Mouse (Mus musculus) lung, embryonic 14.5 days (tissue): ENCODE results near the gene Gm15517. TPM values are rescaled to one million over a fixed set of nuclear protein-coding genes. Genes with fewer than 3 reads are reported as not detected.
"Not testable (repeated sequence)": the region's sequence is repeated elsewhere in the genome, so short reads cannot be mapped to it uniquely, and the experiment has no call there.

Experiments
- ATAC-seq: fragments of 200-750 bp; cut with Nextera tagmentation; 2 replicates; pipeline ENCODE4 v1.8.0; 2017; ENCODE audit warnings: mild to moderate bottlenecking, moderate TSS enrichment, moderate library complexity; ENCODE audit not compliant: insufficient read depth
- DNase-seq: peaks from one replicate; pipeline ENCODE4 v3.0.0-alpha.2; 2015
- H3K27ac ChIP-seq: fragments of 300-500 bp; sonication (generic); 2 replicates; pipeline ENCODE4 v1.5.1; 2014; ENCODE audit warnings: low read depth, mild to moderate bottlenecking, moderate library complexity
- H3K27me3 ChIP-seq: fragments of 300-500 bp; sonication (generic); 2 replicates; pipeline ENCODE4 v1.6.1; 2014; ENCODE audit warnings: low read length, control low read depth; ENCODE audit not compliant: insufficient read depth
- H3K36me3 ChIP-seq: fragments of 300-500 bp; sonication (generic); 2 replicates; pipeline ENCODE4 v1.6.1; 2014; ENCODE audit warnings: control low read depth; ENCODE audit not compliant: insufficient read depth
- H3K4me1 ChIP-seq: fragments of 300-500 bp; sonication (generic); 2 replicates; pipeline ENCODE4 v1.6.1; 2014; ENCODE audit warnings: antibody characterized with exemption, control low read depth; ENCODE audit not compliant: insufficient read depth
- H3K4me2 ChIP-seq: fragments of 300-500 bp; sonication (generic); 2 replicates; pipeline ENCODE4 v1.6.1; 2014; ENCODE audit warnings: mild to moderate bottlenecking
- H3K4me3 ChIP-seq: fragments of 300-500 bp; sonication (generic); 2 replicates; pipeline ENCODE4 v1.5.1; 2014; ENCODE audit warnings: low read depth, low read length
- H3K9ac ChIP-seq: fragments of 300-500 bp; sonication (generic); 2 replicates; pipeline ENCODE4 v1.6.1; 2014
- H3K9me3 ChIP-seq: fragments of 300-500 bp; sonication (generic); 2 replicates; pipeline ENCODE4 v1.6.1; 2016; ENCODE audit warnings: low read depth, low read length, control low read depth
- CTCF ChIP-seq: IDR thresholded peaks from 2 replicates; pipeline ENCODE4 v1.5.1; 2016; ENCODE audit warnings: antibody characterized with exemption, low read depth
- WGBS: fragments of 180-500 bp; shearing (Covaris S2); extraction: QIAGEN DNeasy Blood & Tissue Kit; methylation state at CpG from one replicate; pipeline ENCODE4 v1.1.7; 2014; 5-methylcytosine and 5-hydroxymethylcytosine counted together
- polyA plus RNA-seq: library from polyadenylated mRNA; unstranded; fragments of >200 nt; fragmentation: Nextera tagmentation; extraction: Ambion mirVana; gene quantifications from 2 replicates; pipeline ENCODE4 v1.2.1, GENCODE M21; 2014

Gm15517 gene
- polyA plus RNA-seq, 1 experiment from 2014 or later: not detected

- Histone ChIP-seq H3K9me3 (no peaks in the 10 kb centered on the region), H3K27ac (no peak overlapping the region), H3K4me3 (no peak overlapping the region), H3K27me3 (no peaks in the 10 kb centered on the region), H3K9ac (no peak overlapping the region), H3K4me1 (peaks cover 3% of the 10 kb centered on the region; the same call in 1 of the 2 replicates), H3K36me3 (no peaks in the 10 kb centered on the region), H3K4me2 (no peak overlapping the region)
- WGBS: 68% methylated on average over 2 of the region's 2 CpGs
- DNase-seq: no peak
- TF ChIP-seq CTCF: no peak
- ATAC-seq: no peak
Observed at GRCm38 (mm10) chr7:44241163-44241562, 20.1 kb upstream of the Gm15517 start.

GRCm38 (mm10) chr7:44244080-44244479 is 17.2 kb upstream of the Gm15517 start:
- no peaks in the 10 kb centered on the region for H3K27me3 ChIP-seq
- H3K9me3 ChIP-seq: no peaks in the 10 kb centered on the region
- peaks cover 13% of the 10 kb centered on the region for H3K36me3 ChIP-seq
- 61% methylated on average over 1 of the region's 1 CpGs for WGBS
- no peak overlapping the region for H3K4me2 ChIP-seq
- H3K9ac ChIP-seq: no peak overlapping the region
- ATAC-seq (no peak), DNase-seq (no peak)
- H3K27ac ChIP-seq: no peak overlapping the region
- TF ChIP-seq CTCF: no peak
- H3K4me1 ChIP-seq: peaks cover 6% of the 10 kb centered on the region; the same call in 1 of the 2 replicates
- H3K4me3 ChIP-seq: no peak overlapping the region

- peaks cover 34% of the 10 kb centered on the region for H3K36me3 ChIP-seq
- 0 out of 2 replicates have a peak, but pooled peaks have one; percentile 3 for TF ChIP-seq CTCF
- no peaks in the 10 kb centered on the region for H3K27me3 ChIP-seq
- H3K9me3 ChIP-seq: no peaks in the 10 kb centered on the region
- peak; percentile 86 for ATAC-seq
- peak within 1 kb of the TSS; percentile 93 for H3K9ac ChIP-seq
- H3K27ac ChIP-seq: peak within 1 kb of the TSS; percentile 95
- peak within 1 kb of the TSS; percentile 95 for H3K4me3 ChIP-seq
- DNase-seq: peak; percentile 96
- H3K4me2 ChIP-seq: peak within 1 kb of the TSS; percentile 71
- under 1% methylated on average over 62 of the region's 62 CpGs for WGBS
- H3K4me1 ChIP-seq: peaks cover 6% of the 10 kb centered on the region; the same call in 1 of the 2 replicates
Observed at GRCm38 (mm10) chr7:44246055-44246983, 14.9 kb upstream of the Gm15517 start, which contains the start of the genes 1700028J19Rik and 2410002F23Rik. Gene 1700028J19Rik (minus strand): TSS chr7:44246695. Gene 2410002F23Rik (plus strand): TSS chr7:44246722.

- under 1% methylated on average over 23 of the region's 23 CpGs for WGBS
- H3K9ac ChIP-seq: peak overlapping the region; percentile 93
- peak overlapping the region; percentile 71 for H3K4me2 ChIP-seq
- peaks cover 34% of the 10 kb centered on the region for H3K36me3 ChIP-seq
- peak overlapping the region; percentile 95 for H3K27ac ChIP-seq
- DNase-seq (peak; percentile 74), ATAC-seq (peak; percentile 22)
- H3K4me3 ChIP-seq: peak overlapping the region; percentile 95
- H3K9me3 ChIP-seq: no peaks in the 10 kb centered on the region
- H3K27me3 ChIP-seq: no peaks in the 10 kb centered on the region
- TF ChIP-seq CTCF: no peak
- peaks cover 6% of the 10 kb centered on the region; the same call in 1 of the 2 replicates for H3K4me1 ChIP-seq
Observed at GRCm38 (mm10) chr7:44246984-44247470, 14.2 kb upstream of the Gm15517 start.

- TF ChIP-seq CTCF: no peak
- Histone ChIP-seq H3K9ac (peak overlapping the region; percentile 93), H3K4me2 (peak overlapping the region; percentile 71), H3K27me3 (no peaks in the 10 kb centered on the region), H3K36me3 (peaks cover 44% of the 10 kb centered on the region), H3K4me1 (peaks cover 6% of the 10 kb centered on the region; the same call in 1 of the 2 replicates), H3K27ac (no peak overlapping the region), H3K4me3 (peak overlapping the region; percentile 95), H3K9me3 (no peaks in the 10 kb centered on the region)
- 79% methylated on average over 2 of the region's 2 CpGs for WGBS
- ATAC-seq (no peak), DNase-seq (no peak)
Observed at GRCm38 (mm10) chr7:44247971-44248370, 13.3 kb upstream of the Gm15517 start.

- Histone ChIP-seq H3K36me3 (peaks cover 55% of the 10 kb centered on the region), H3K9ac (no peak overlapping the region), H3K9me3 (no peaks in the 10 kb centered on the region), H3K4me2 (no peak overlapping the region), H3K4me1 (peaks cover 6% of the 10 kb centered on the region; the same call in 1 of the 2 replicates), H3K27ac (no peak overlapping the region), H3K27me3 (no peaks in the 10 kb centered on the region), H3K4me3 (no peak overlapping the region)
- ATAC-seq: no peak
- 88% methylated on average over 4 of the region's 4 CpGs for WGBS
- TF ChIP-seq CTCF: no peak
- no peak for DNase-seq
Observed at GRCm38 (mm10) chr7:44249248-44249647, 12.0 kb upstream of the Gm15517 start.

GRCm38 (mm10) chr7:44250732-44251275 is 10.4 kb upstream of the Gm15517 start:
- not testable (repeated sequence) for H3K9me3 ChIP-seq, H3K4me3 ChIP-seq, H3K4me1 ChIP-seq, H3K27ac ChIP-seq, H3K4me2 ChIP-seq, DNase-seq, H3K9ac ChIP-seq, H3K27me3 ChIP-seq, ATAC-seq
- peaks cover 55% of the 10 kb centered on the region for H3K36me3 ChIP-seq
- WGBS: 86% methylated on average over 17 of the region's 17 CpGs
